ENCODE assay signal across 19 mouse cellular contexts in genomic region chr6:18153031-18153430, GRCm38 (mm10). TPM values are rescaled to one million over a fixed set of nuclear protein-coding genes. Genes with fewer than 3 reads are reported as not detected.
A peak's percentile ranks its signal among the peaks of the same experiment; 100 is the strongest.
DNase-seq lines count a peak whose midpoint lies in the region; ATAC-seq lines count a peak whose summit lies in the region.
"Had no signal": no experiment of that assay in that cellular context is flagged by ENCODE, and none has a peak within 500 bp of the region (broad histone marks: within the 10 kb centered on the region; RNA-seq: fewer than 3 reads in every experiment).

No protein-coding gene starts in this region.

- H3K4me3 ChIP-seq in kidney, embryonic 16.5 days (ENCODE audit: low read length), result no peak overlapping the region
- H3K4me3 ChIP-seq: heart, embryonic 15.5 days; limb, embryonic 12.5 days; liver, embryonic 15.5 days had no signal

- intact Hi-C loops in heart, postnatal 14 days (cut with DNase I), result no loop called here

- no peaks in the 10 kb centered on the region for H3K27me3 ChIP-seq in kidney, embryonic 16.5 days (ENCODE audit: insufficient read depth, low read length)
- H3K27me3 ChIP-seq: heart, embryonic 15.5 days; limb, embryonic 12.5 days; liver, embryonic 15.5 days had no signal

- no peaks in the 10 kb centered on the region for H3K4me1 ChIP-seq in kidney, embryonic 16.5 days (ENCODE audit: insufficient read depth, low read length)
- H3K4me1 ChIP-seq: heart, embryonic 15.5 days; limb, embryonic 12.5 days; liver, embryonic 15.5 days had no signal

- no peak overlapping the region for H3K9ac ChIP-seq in kidney, embryonic 16.5 days (replicated peaks; ENCODE audit: low read length)
- H3K9ac ChIP-seq: heart, embryonic 15.5 days; limb, embryonic 12.5 days; liver, embryonic 15.5 days had no signal

- H3K9me3 ChIP-seq in kidney, embryonic 16.5 days (ENCODE audit: low read length), result no peaks in the 10 kb centered on the region
- H3K9me3 ChIP-seq: G1E; heart, embryonic 15.5 days; limb, embryonic 12.5 days; liver, embryonic 15.5 days had no signal

- 76% methylated on average over 4 of the region's 4 CpGs for WGBS in kidney, embryonic 16.5 days

- H3K4me2 ChIP-seq in kidney, embryonic 16.5 days (replicated peaks; ENCODE audit: low read depth, low read length), result no peak overlapping the region
- H3K4me2 ChIP-seq: heart, embryonic 15.5 days; limb, embryonic 12.5 days; liver, embryonic 15.5 days; midbrain, embryonic 11.5 days had no signal

- no peak for ATAC-seq in kidney, embryonic 16.5 days (ENCODE audit: low FRiP score, low TSS enrichment)
- ATAC-seq in inflammation-experienced regulatory T-cells, adult 6 months, result no peak

- peak; percentile 14 to 30 for DNase-seq in cerebellum, postnatal 25 days
- no peak for DNase-seq in cerebellum, adult 11-12 months
- DNase-seq in kidney, adult 9 months, result peak; percentile 44
- peak; percentile 2 for DNase-seq in A20 (ENCODE audit: low read depth, low spot score)
- DNase-seq in heart, postnatal 14 days, result peak; percentile 34 to 53
- DNase-seq: cerebellum, adult 9-10 months; kidney, postnatal 14 days; lung, postnatal 36 days; thymus, postnatal 25 days had no signal

- no peak overlapping the region for H3K27ac ChIP-seq in kidney, embryonic 16.5 days (ENCODE audit: low read length)
- H3K27ac ChIP-seq: heart, embryonic 15.5 days; limb, embryonic 12.5 days; liver, embryonic 15.5 days had no signal

- no peaks in the 10 kb centered on the region for H3K36me3 ChIP-seq in kidney, embryonic 16.5 days (ENCODE audit: insufficient read depth, low read length)
- H3K36me3 ChIP-seq: G1E; heart, embryonic 15.5 days; limb, embryonic 12.5 days; liver, embryonic 15.5 days had no signal

RNA-seq across cellular contexts. Expression of gene Cftr, which starts 17.5 kb away (rescaled TPM):
- polyA plus RNA-seq in kidney, embryonic 16.5 days (2015; fragmentation: Nextera tagmentation; extraction: Ambion mirVana), result 4.8 TPM in 2 replicates
- total RNA-seq in heart, postnatal 14 days (2021), result under 1 TPM; 0.24 to 0.29 TPM
- polyA plus RNA-seq in inflammation-experienced regulatory T-cells, adult 6 months (2017; shearing (Covaris generic)), result not detected
- polyA plus RNA-seq: G1E; midbrain, embryonic 11.5 days had no signal

RNA-seq across cellular contexts. Expression of gene Asz1, which starts 44.2 kb away (rescaled TPM):
- polyA plus RNA-seq in kidney, embryonic 16.5 days (2015; fragmentation: Nextera tagmentation; extraction: Ambion mirVana), result 0.32 TPM in 1 of 2 replicates, not detected in the other
- not detected for total RNA-seq in heart, postnatal 14 days (2021)
- polyA plus RNA-seq in inflammation-experienced regulatory T-cells, adult 6 months (2017; shearing (Covaris generic)), result not detected
- total RNA-seq: layer of hippocampus, postnatal 25 days had no signal
- polyA plus RNA-seq: brain, embryonic 14.5 days; embryonic facial prominence, embryonic 11.5 days; G1E; limb, embryonic 12.5 days; liver, embryonic 15.5 days; midbrain, embryonic 11.5 days had no signal
